Mouse (Mus musculus) C2C12 (cell line): ENCODE measurements at regions not wholly inside any gene's neighbourhood (a gene's known extent, or its start where the extent isn't known, plus 50 kb on each side); places are given as distances from the start of the nearest gene placed in this dataset.

Experiments used
- H3K27me3 ChIP-seq: one replicate; pipeline ENCODE4 v1.6.1; 2011; ENCODE audit not compliant: control insufficient read depth, insufficient read depth, insufficient read length
- H3K36me3 ChIP-seq: one replicate; pipeline ENCODE4 v1.6.1; 2011; ENCODE audit not compliant: control insufficient read depth, insufficient read depth
- H3K4me3 ChIP-seq: one replicate; pipeline ENCODE4 v1.5.1; 2011; ENCODE audit warnings: mild to moderate bottlenecking, control low read depth; ENCODE audit not compliant: poor library complexity, insufficient read depth, severe bottlenecking
- H3K79me2 ChIP-seq: one replicate; pipeline ENCODE4 v1.6.1; 2011; ENCODE audit not compliant: control insufficient read depth, insufficient read depth
- H3K79me3 ChIP-seq: one replicate; pipeline ENCODE4 v1.6.1; 2011; ENCODE audit warnings: low read depth, control low read depth
- H3ac ChIP-seq: one replicate; pipeline ENCODE3; 2011; ENCODE audit warnings: low read depth; ENCODE audit not compliant: control insufficient read depth, insufficient read length
- CEBPB ChIP-seq: IDR thresholded peaks from one replicate; pipeline ENCODE4 v1.6.1; 2011; ENCODE audit warnings: low read depth, mild to moderate bottlenecking, control low read depth, moderate library complexity
- CTCF ChIP-seq: IDR thresholded peaks from one replicate; pipeline ENCODE4 v1.5.1; 2011; ENCODE audit not compliant: control insufficient read depth, insufficient read depth, insufficient read length
- FOSL1 ChIP-seq: IDR thresholded peaks from one replicate; pipeline ENCODE4 v1.8.0; 2011; ENCODE audit warnings: mild to moderate bottlenecking, low read length; ENCODE audit not compliant: poor library complexity, insufficient read depth, severe bottlenecking
- MAX ChIP-seq: IDR thresholded peaks from one replicate; pipeline ENCODE4 v1.6.1; 2011; ENCODE audit warnings: mild to moderate bottlenecking, control low read depth
- MYOD1 ChIP-seq: IDR thresholded peaks from one replicate; pipeline ENCODE4 v1.6.1; 2011; ENCODE audit warnings: low read depth; ENCODE audit not compliant: control insufficient read depth, insufficient read length
- MYOG ChIP-seq: IDR thresholded peaks from one replicate; pipeline ENCODE4 v1.6.1; 2011; ENCODE audit not compliant: control insufficient read depth, insufficient read length; ENCODE audit errors: extremely low read depth
- USF1 ChIP-seq: IDR thresholded peaks from one replicate; pipeline ENCODE4 v1.6.1; 2011; ENCODE audit warnings: low read depth, mild to moderate bottlenecking, control low read depth, moderate library complexity

DNA sequence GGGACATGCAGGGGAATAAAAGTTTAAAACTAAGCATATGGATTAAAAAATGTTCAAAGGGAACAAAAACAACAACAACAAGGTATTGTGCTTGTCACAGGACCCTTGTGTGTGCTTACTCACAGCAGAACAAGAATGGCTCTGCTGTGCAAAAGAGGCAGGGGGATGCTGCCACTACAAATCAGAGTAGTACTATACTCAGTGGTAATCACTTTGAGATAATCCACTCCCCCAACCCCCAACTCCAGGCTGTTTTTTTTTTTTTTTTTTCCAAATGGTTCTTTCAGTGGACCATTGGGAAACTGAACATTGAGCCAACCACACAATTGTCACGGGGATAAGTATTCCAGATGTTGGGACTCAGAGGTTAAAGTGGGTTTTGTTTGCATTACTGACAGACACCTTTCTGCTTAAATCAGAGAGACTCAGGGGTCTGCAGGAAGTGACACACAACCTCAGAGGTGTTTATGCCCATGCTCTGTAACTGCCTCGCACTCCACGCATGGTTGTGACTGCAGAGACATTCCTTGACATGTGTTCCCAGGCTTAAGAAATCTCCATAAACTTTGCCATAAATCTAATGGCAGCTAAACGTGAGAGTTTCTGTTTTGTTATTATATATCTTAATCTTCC lies 461.7 kb upstream of the Cited2 start:
- Histone ChIP-seq H3K4me3 (no peak overlapping the region), H3ac (no peak overlapping the region), H3K27me3 (no peaks in the 10 kb centered on the region), H3K36me3 (no peaks in the 10 kb centered on the region), H3K79me2 (no peaks in the 10 kb centered on the region), H3K79me3 (no peaks in the 10 kb centered on the region)
- TF ChIP-seq CEBPB (no peak), MYOD1 (no peak), CTCF (no peak), USF1 (no peak), FOSL1 (no peak), MYOG (no peak), MAX (no peak)

DNA sequence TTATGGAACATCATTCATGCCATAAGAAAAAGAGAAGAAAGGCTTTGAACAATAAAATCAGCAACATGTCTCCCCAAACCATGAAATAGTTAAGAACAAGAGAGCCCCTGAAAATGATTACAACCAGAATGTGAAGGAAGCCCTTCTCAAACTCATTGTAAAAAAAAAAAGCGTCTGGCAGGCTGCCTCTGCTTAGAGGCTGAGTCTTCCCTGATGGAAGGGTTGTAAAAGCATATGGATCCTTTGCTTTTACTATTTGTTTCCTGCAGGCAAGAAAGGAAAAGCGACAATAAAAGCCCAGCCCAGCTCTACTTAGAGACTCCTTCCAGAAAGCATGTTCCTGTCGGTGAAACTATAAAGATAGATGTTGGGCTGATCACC lies 461.2 kb upstream of the Cited2 start:
- TF ChIP-seq MYOG, result no peak
- no peak for TF ChIP-seq MAX
- TF ChIP-seq CEBPB, result no peak
- TF ChIP-seq CTCF, result no peak
- TF ChIP-seq FOSL1, result no peak
- TF ChIP-seq MYOD1, result no peak
- no peak for TF ChIP-seq USF1
- Histone ChIP-seq H3K27me3 (no peaks in the 10 kb centered on the region), H3K36me3 (no peaks in the 10 kb centered on the region), H3K79me3 (no peaks in the 10 kb centered on the region), H3ac (no peak overlapping the region), H3K79me2 (no peaks in the 10 kb centered on the region), H3K4me3 (no peak overlapping the region)

DNA sequence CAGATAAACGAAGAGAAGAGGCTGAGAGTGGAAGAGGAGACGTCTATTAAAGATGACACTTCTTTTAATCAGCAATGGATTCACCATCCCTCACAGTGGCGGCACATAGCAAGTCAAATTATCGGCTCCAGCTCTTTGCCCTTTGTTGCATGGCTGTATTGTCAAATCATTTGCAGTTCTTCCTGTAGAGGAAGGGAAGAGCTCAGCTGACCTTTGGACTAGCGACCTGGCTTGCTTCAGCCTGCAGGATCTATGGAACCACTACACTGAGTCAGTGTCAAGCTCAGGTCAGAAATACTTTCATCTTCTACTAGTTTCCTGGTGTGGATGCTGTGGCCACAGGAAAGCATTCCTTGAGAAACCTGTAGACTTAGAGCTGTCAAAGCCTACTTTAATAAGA lies 450.4 kb upstream of the Cited2 start:
- Histone ChIP-seq H3K79me2 (no peaks in the 10 kb centered on the region), H3K27me3 (no peaks in the 10 kb centered on the region), H3K36me3 (no peaks in the 10 kb centered on the region), H3K4me3 (no peak overlapping the region), H3ac (no peak overlapping the region), H3K79me3 (no peaks in the 10 kb centered on the region)
- no peak for TF ChIP-seq USF1
- TF ChIP-seq FOSL1, result no peak
- no peak for TF ChIP-seq MYOG
- TF ChIP-seq CTCF, result no peak
- TF ChIP-seq CEBPB, result no peak
- TF ChIP-seq MYOD1, result no peak
- TF ChIP-seq MAX, result no peak

DNA sequence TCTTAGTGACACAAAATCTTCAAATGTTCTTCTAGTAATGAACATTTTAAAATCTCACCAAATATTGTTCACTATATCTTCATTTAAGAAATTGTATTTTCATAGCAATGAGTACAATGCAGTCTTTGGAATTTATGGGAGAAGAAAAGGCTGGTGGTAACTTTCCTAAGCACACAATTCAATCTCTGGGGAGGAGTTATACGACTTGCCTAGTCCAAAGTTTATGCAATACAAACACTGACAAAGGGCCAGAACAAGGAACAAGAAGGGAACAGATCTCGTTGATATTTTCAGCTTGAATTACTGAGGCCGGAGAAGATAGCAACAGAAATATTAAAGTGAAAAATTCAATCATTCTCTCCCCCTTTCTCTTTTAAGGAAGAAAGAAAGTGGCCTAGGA lies 449.2 kb upstream of the Cited2 start:
- Histone ChIP-seq H3K36me3 (no peaks in the 10 kb centered on the region), H3K27me3 (no peaks in the 10 kb centered on the region), H3K4me3 (no peak overlapping the region), H3K79me2 (no peaks in the 10 kb centered on the region), H3ac (no peak overlapping the region), H3K79me3 (no peaks in the 10 kb centered on the region)
- no peak for TF ChIP-seq MAX
- TF ChIP-seq FOSL1, result no peak
- TF ChIP-seq MYOD1, result no peak
- no peak for TF ChIP-seq MYOG
- TF ChIP-seq CEBPB, result no peak
- TF ChIP-seq CTCF, result no peak
- TF ChIP-seq USF1, result no peak

DNA sequence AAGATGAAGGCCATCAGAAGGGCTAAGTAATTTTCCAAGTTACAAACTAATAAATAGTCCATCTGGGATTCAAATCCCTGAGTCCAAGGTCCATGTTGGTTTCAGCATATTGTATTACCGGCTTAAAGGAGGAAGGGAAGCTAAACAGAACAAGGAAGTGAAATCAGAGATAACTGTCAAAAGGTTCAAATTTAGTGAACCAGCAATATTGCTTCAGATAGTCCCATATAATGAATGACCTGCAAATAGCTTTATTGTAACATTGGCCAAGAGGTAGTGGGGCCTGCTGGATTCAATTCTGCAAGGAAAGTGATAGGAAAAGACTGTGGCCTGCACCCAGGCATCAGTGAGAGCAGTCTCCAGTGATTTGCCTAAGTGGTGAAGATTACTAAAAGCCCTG lies 447.8 kb upstream of the Cited2 start:
- no peaks in the 10 kb centered on the region for H3K27me3 ChIP-seq
- no peaks in the 10 kb centered on the region for H3K79me3 ChIP-seq
- H3K4me3 ChIP-seq, result no peak overlapping the region
- H3ac ChIP-seq, result no peak overlapping the region
- no peak for TF ChIP-seq CEBPB
- no peak for TF ChIP-seq MYOG
- TF ChIP-seq MYOD1, result no peak
- TF ChIP-seq MAX, result no peak
- no peak for TF ChIP-seq FOSL1
- no peak for TF ChIP-seq CTCF
- no peaks in the 10 kb centered on the region for H3K36me3 ChIP-seq
- H3K79me2 ChIP-seq, result no peaks in the 10 kb centered on the region

DNA sequence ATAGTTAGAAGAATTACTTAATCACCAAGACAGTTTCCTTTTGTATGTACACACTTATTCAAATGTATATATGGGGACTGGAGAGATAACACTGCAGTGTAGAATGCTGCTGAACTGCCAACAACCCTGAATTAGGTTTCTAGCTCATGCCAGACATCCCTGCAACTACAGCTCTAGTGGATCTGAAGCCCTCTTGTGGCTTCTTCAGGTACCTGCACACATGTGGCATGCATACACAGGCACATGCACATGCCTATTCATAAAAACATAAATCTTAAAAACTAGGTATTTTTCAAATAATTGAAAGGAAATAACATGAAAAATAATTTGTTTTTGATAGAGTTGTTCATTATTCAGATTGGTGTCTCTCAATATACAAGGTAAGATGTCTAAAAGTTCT lies 445.1 kb upstream of the Cited2 start:
- no peak overlapping the region for H3K4me3 ChIP-seq
- H3ac ChIP-seq, result no peak overlapping the region
- TF ChIP-seq MAX (no peak), CEBPB (no peak), FOSL1 (no peak), MYOG (no peak), USF1 (no peak), MYOD1 (no peak), CTCF (no peak)
- no peaks in the 10 kb centered on the region for H3K79me2 ChIP-seq
- no peaks in the 10 kb centered on the region for H3K79me3 ChIP-seq
- no peaks in the 10 kb centered on the region for H3K27me3 ChIP-seq
- no peaks in the 10 kb centered on the region for H3K36me3 ChIP-seq
